Comparison of ENCODE assay signal across 9 mouse cellular contexts in genomic region chr11:67657685-67658382, GRCm38 (mm10). TPM values are rescaled to one million over a fixed set of nuclear protein-coding genes. Genes with fewer than 3 reads are reported as not detected.
DNase-seq lines count a peak whose midpoint lies in the region; ATAC-seq lines count a peak whose summit lies in the region.
"Had no signal": no experiment of that assay in that cellular context is flagged by ENCODE, and none has a peak within 500 bp of the region (broad histone marks: within the 10 kb centered on the region; RNA-seq: fewer than 3 reads in every experiment).

No protein-coding gene starts in this region.

- no peak overlapping the region for H3K9ac ChIP-seq in neural tube, embryonic 12.5 days

- no peaks in the 10 kb centered on the region for H3K9me3 ChIP-seq in neural tube, embryonic 12.5 days

- no peaks in the 10 kb centered on the region for H3K36me3 ChIP-seq in neural tube, embryonic 12.5 days

- 45% methylated on average over 11 of the region's 11 CpGs for WGBS in neural tube, embryonic 12.5 days

- no peak overlapping the region for H3K27ac ChIP-seq in neural tube, embryonic 12.5 days

- peak; percentile 55 for ATAC-seq in erythroblast, adult 5-6 weeks (replicated peaks; ENCODE audit: low FRiP score, poor library complexity, severe bottlenecking)
- peak; percentile 56; the same call in 1 of the 2 replicates for ATAC-seq in neural tube, embryonic 12.5 days (ENCODE audit: low FRiP score, low read depth)

- H3K4me1 ChIP-seq in neural tube, embryonic 12.5 days: no peaks in the 10 kb centered on the region; the same call in 1 of the 2 replicates

- peak; percentile 22 for DNase-seq in adrenal gland, adult 2 months
- no peak for DNase-seq in adrenal gland, postnatal 25 days
- peak; percentile 40 for DNase-seq in ovary, postnatal 14 days (ENCODE audit: low spot score)
- DNase-seq in ovary, postnatal 36 days (ENCODE audit: low spot score): no peak
- peak; percentile 42 to 54 for DNase-seq in kidney, postnatal 4 days
- DNase-seq in right cerebral cortex, adult 2 months (ENCODE audit: low spot score in 2 of 2): no peak

- no peak overlapping the region for H3K4me2 ChIP-seq in neural tube, embryonic 12.5 days (replicated peaks)

- H3K27me3 ChIP-seq in neural tube, embryonic 12.5 days (replicated peaks): no peaks in the 10 kb centered on the region

- no peak overlapping the region for H3K4me3 ChIP-seq in neural tube, embryonic 12.5 days

RNA-seq across cellular contexts. Expression of gene Rcvrn, which starts 37.3 kb away (rescaled TPM):
- total RNA-seq in adrenal gland, adult 2 months (2021): under 1 TPM in 1 of 2 experiments, not detected in 1; 0.29 TPM
- polyA plus RNA-seq in adrenal gland, adult 2 months (2012; rRNA removed): not detected in 2 replicates
- not detected in 2 replicates for total RNA-seq in adrenal gland, postnatal 25 days (2021)
- total RNA-seq in erythroblast, adult 5-6 weeks (2015; ENCODE audit: low replicate concordance): not detected in 2 replicates
- not detected in 2 replicates for total RNA-seq in erythroblast, adult 5-6 weeks (2017; ENCODE audit: low replicate concordance)
- not detected in 2 replicates for polyA plus RNA-seq in neural tube, embryonic 12.5 days (2016; fragmentation: Nextera tagmentation; extraction: Ambion mirVana)
- polyA plus RNA-seq: C2C12 had no signal

Comparison
In these comparisons a context has a peak if more than half of its experiments do, and no peak if none do; other contexts are left out.
1. DNase-seq: peak in adrenal gland, adult 2 months (single experiment), ovary, postnatal 14 days (single experiment) and kidney, postnatal 4 days (2 of 2); none in adrenal gland, postnatal 25 days (single experiment), ovary, postnatal 36 days (single experiment) and right cerebral cortex, adult 2 months (0 of 2).